Mouse (Mus musculus) frontal cortex, postnatal 25 days (tissue): ENCODE data around the gene Runx1.

ENCODE experiments used
- DNase-seq, 2 experiments: peaks; one replicate each; pipeline ENCODE4 v3.0.0; 2022; ENCODE audit warnings: low spot score in 2 of 2

Gene Runx1

GRCm38 (mm10) chr16:92699531-92700397, 126.2 kb downstream of the Runx1 start:
- no peak for DNase-seq

- peak; percentile 66 to 76 for DNase-seq
Observed at GRCm38 (mm10) chr16:92698612-92698998, 127.3 kb downstream of the Runx1 start.

GRCm38 (mm10) chr16:92697737-92698611, 128.0 kb downstream of the Runx1 start:
- DNase-seq, result no peak

- no peak for DNase-seq
Observed at GRCm38 (mm10) chr16:92697227-92697736, 128.7 kb downstream of the Runx1 start.

GRCm38 (mm10) chr16:92696411-92697015, 129.4 kb downstream of the Runx1 start:
- no peak for DNase-seq

- DNase-seq, result no peak
Observed at GRCm38 (mm10) chr16:92695981-92696380, 130.0 kb downstream of the Runx1 start.

- no peak for DNase-seq
Observed at GRCm38 (mm10) chr16:92695200-92695921, 130.6 kb downstream of the Runx1 start.

- DNase-seq, result no peak
Observed at GRCm38 (mm10) chr16:92694496-92695106, 131.3 kb downstream of the Runx1 start.

- DNase-seq, result no peak
Observed at GRCm38 (mm10) chr16:92690759-92691158, 135.2 kb downstream of the Runx1 start.

GRCm38 (mm10) chr16:92688941-92689340, 137.0 kb downstream of the Runx1 start:
- no peak for DNase-seq

GRCm38 (mm10) chr16:92686978-92687377, 139.0 kb downstream of the Runx1 start:
- DNase-seq, result no peak

- no peak for DNase-seq
Observed at GRCm38 (mm10) chr16:92685766-92686315, 140.1 kb downstream of the Runx1 start.

GRCm38 (mm10) chr16:92684423-92685211, 141.3 kb downstream of the Runx1 start:
- no peak for DNase-seq

GRCm38 (mm10) chr16:92676630-92677029, 149.3 kb downstream of the Runx1 start:
- no peak for DNase-seq

GRCm38 (mm10) chr16:92675677-92676076, 150.3 kb downstream of the Runx1 start:
- no peak for DNase-seq

- no peak for DNase-seq
Observed at GRCm38 (mm10) chr16:92674916-92675450, 151.0 kb downstream of the Runx1 start.

- DNase-seq, result no peak
Observed at GRCm38 (mm10) chr16:92674121-92674816, 151.7 kb downstream of the Runx1 start.

- no peak for DNase-seq
Observed at GRCm38 (mm10) chr16:92668807-92669206, 157.1 kb downstream of the Runx1 start.

- no peak for DNase-seq
Observed at GRCm38 (mm10) chr16:92661757-92662156, 164.2 kb downstream of the Runx1 start.
